Mouse (Mus musculus) lung, postnatal 0 days (tissue): ENCODE results near the gene Chn2. TPM values are rescaled to one million over a fixed set of nuclear protein-coding genes. Genes with fewer than 3 reads are reported as not detected.

ENCODE experiments used
- ATAC-seq: fragments of 200-750 bp; cut with Nextera tagmentation; 2 replicates; pipeline ENCODE4 v1.8.0; 2017; ENCODE audit warnings: moderate library complexity
- DNase-seq: peaks from one replicate; pipeline ENCODE4 v3.0.0-alpha.2; 2016; ENCODE audit warnings: low spot score
- H3K27ac ChIP-seq: fragments of 300-500 bp; sonication (generic); 2 replicates; pipeline ENCODE4 v1.5.1; 2014; ENCODE audit warnings: antibody characterized with exemption, mild to moderate bottlenecking, low read length, mixed read lengths
- H3K27me3 ChIP-seq: fragments of 300-500 bp; sonication (generic); replicated peaks from 2 replicates; pipeline ENCODE4 v1.6.1; 2014; ENCODE audit warnings: low read length, mixed read lengths; ENCODE audit not compliant: insufficient read depth
- H3K36me3 ChIP-seq: fragments of 300-500 bp; sonication (generic); 2 replicates; pipeline ENCODE4 v1.6.1; 2014; ENCODE audit warnings: low read length, mixed read lengths; ENCODE audit not compliant: insufficient read depth
- H3K4me1 ChIP-seq: fragments of 300-500 bp; sonication (generic); 2 replicates; pipeline ENCODE4 v1.6.1; 2014; ENCODE audit warnings: antibody characterized with exemption, low read depth, low read length, mixed read lengths; ENCODE audit not compliant: insufficient read depth
- H3K4me2 ChIP-seq: fragments of 300-500 bp; sonication (generic); replicated peaks from 2 replicates; pipeline ENCODE4 v1.6.1; 2014; ENCODE audit warnings: low read depth, mild to moderate bottlenecking, low read length, moderate library complexity, mixed read lengths
- H3K4me3 ChIP-seq: fragments of 300-500 bp; sonication (generic); 2 replicates; pipeline ENCODE4 v1.5.1; 2014; ENCODE audit warnings: low read depth, low read length
- H3K9ac ChIP-seq: fragments of 300-500 bp; sonication (generic); replicated peaks from 2 replicates; pipeline ENCODE4 v1.6.1; 2014; ENCODE audit warnings: low read depth, mild to moderate bottlenecking
- H3K9me3 ChIP-seq: fragments of 300-500 bp; sonication (generic); 2 replicates; pipeline ENCODE4 v1.6.1; 2016; ENCODE audit warnings: low read length, mixed read lengths
- CTCF ChIP-seq: IDR thresholded peaks from 2 replicates; pipeline ENCODE4 v1.5.1; 2016; ENCODE audit warnings: antibody characterized with exemption, mild to moderate bottlenecking
- EP300 ChIP-seq: IDR thresholded peaks from 2 replicates; pipeline ENCODE4 v1.6.1; 2016; ENCODE audit warnings: antibody characterized with exemption, mild to moderate bottlenecking, control low read depth
- WGBS: fragments of 180-500 bp; shearing (Covaris S2); extraction: QIAGEN DNeasy Blood & Tissue Kit; methylation state at CpG from one replicate; pipeline ENCODE4 v1.1.7; 2014; 5-methylcytosine and 5-hydroxymethylcytosine counted together
- polyA plus RNA-seq: library from polyadenylated mRNA; unstranded; fragments of >200 nt; fragmentation: Nextera tagmentation; extraction: Ambion mirVana; gene quantifications from 2 replicates; pipeline ENCODE4 v1.2.1, GENCODE M21; 2015

The Chn2 gene
- polyA plus RNA-seq, 1 experiment from 2014 or later = 6.8 TPM

DNA sequence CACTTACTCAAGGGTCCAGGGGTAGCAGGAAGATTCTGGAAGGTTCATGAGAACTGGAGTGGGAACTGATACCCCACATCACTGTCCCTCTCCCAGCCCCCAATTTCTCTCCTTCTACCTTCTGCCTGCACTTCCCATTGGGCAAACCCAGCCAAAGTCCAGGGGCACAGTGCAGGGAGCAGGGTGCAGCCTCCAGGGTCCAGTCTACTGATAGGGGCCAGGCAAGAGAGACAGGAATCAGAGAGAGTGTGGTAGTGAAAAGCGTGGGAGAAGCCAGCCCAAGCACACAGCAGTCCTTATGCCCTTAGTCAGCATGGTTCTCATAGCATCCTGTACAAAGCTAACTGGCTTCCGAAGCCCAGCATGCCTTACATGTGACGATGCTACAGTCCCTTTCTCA lies 187.7 kb downstream of the Chn2 start:
- Histone ChIP-seq H3K4me2 (no peak overlapping the region), H3K4me3 (no peak overlapping the region), H3K27ac (no peak overlapping the region), H3K27me3 (no peaks in the 10 kb centered on the region), H3K9me3 (no peaks in the 10 kb centered on the region), H3K36me3 (no peaks in the 10 kb centered on the region), H3K4me1 (no peaks in the 10 kb centered on the region), H3K9ac (no peak overlapping the region)
- 91% methylated on average over 3 of the region's 3 CpGs for WGBS
- DNase-seq = no peak
- TF ChIP-seq EP300 = no peak
- no peak for TF ChIP-seq CTCF
- no peak for ATAC-seq

DNA sequence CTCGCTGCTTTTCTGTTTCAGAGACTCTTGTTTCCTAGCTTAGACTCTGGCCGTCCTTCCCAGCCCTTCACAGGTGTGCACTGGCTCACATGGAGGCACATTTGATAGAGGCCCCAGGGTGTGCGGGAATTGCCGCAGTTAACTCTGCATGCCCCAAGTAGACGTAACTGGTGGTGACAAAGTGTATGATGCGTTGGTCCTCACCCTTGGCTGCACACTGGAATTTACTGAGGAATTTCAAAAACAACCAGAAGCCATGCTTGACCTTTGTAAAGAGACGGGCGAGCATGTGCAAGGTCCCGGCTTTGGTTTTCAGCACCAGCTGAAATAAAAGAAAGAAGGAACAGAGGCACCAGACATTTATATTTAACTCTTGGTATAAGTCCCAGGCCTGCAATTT lies 189.1 kb downstream of the Chn2 start:
- H3K27ac ChIP-seq = no peak overlapping the region

DNA sequence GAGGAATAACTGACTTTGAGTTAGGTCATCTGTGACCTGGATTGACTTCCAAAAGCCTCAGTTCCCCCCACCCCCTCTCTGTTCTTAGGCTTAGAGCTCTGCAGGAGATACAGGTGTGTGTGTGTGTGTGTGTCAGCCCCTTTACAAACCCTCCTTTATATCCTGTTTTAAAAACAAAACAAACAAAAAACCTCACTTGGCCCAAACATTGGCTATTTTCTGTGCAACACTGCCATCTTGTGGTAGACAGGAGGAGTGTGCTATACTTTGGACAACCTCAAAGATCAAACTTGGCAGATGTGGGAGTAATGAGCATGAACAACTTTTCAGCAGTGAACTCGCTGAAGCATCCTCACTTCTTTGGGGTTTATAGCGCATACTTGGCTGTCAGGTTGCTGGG lies 189.5 kb downstream of the Chn2 start:
- 4% methylated on average over 2 of the region's 2 CpGs for WGBS
- Histone ChIP-seq H3K4me1 (no peaks in the 10 kb centered on the region), H3K9me3 (no peaks in the 10 kb centered on the region), H3K27me3 (no peaks in the 10 kb centered on the region), H3K36me3 (no peaks in the 10 kb centered on the region), H3K9ac (no peak overlapping the region), H3K4me2 (no peak overlapping the region), H3K27ac (no peak overlapping the region), H3K4me3 (no peak overlapping the region)
- ATAC-seq (peak; percentile 35; the same call in 1 of the 2 replicates), DNase-seq (peak; percentile 81)
- TF ChIP-seq CTCF = peak; percentile 92
- TF ChIP-seq EP300 = no peak

More for the DNA sequence above, 189.1 kb downstream of the Chn2 start:
- Histone ChIP-seq H3K4me2 (no peak overlapping the region), H3K4me1 (no peaks in the 10 kb centered on the region), H3K36me3 (no peaks in the 10 kb centered on the region), H3K4me3 (no peak overlapping the region), H3K9me3 (no peaks in the 10 kb centered on the region), H3K9ac (no peak overlapping the region), H3K27me3 (no peaks in the 10 kb centered on the region)
- 71% methylated on average over 9 of the region's 9 CpGs for WGBS
- DNase-seq = no peak
- ATAC-seq = no peak
- no peak for TF ChIP-seq EP300
- TF ChIP-seq CTCF = no peak

DNA sequence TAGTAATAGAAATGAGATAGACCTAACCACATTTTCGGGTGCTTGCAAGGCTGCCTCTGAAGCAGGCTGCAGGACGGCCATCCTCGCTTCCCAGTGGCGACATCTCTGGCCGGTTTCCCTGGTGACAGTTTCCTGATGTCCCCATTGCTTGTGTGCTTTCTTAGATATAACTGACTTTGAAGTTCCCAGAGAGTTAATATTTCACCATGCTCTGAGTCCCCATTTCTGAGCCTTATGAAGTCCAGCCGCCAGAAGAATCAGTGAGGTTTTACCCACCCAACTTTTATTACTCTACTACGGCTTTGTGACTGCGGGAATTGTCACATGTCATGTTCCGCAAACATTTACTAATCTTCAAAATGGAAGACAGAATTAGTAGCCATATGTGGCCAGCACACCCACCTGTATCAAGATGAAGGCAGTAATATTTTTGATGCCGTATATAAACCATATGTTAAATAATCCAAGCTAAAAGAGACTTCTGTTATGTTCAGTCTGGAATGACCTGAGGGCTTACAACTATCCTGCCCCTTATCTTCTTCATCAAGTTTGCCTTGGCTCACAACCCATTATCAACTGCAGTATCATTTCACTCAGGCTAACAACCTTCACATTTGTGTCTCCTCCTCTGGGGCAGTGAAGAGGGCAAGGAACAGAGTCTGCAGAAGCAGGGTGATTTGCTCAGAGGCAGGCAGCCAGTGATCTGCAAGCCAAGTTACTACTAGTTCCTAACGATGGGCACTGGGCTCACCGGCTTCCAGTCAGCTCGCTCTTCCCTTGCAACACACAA lies 192.6 kb downstream of the Chn2 start:
- no peaks in the 10 kb centered on the region for H3K9me3 ChIP-seq
- no peak for DNase-seq
- no peak overlapping the region for H3K9ac ChIP-seq
- H3K27me3 ChIP-seq = no peaks in the 10 kb centered on the region
- no peak for TF ChIP-seq CTCF
- no peak for TF ChIP-seq EP300
- ATAC-seq = no peak
- H3K4me3 ChIP-seq = no peak overlapping the region
- 64% methylated on average over 13 of the region's 13 CpGs for WGBS
- H3K4me2 ChIP-seq = no peak overlapping the region
- H3K4me1 ChIP-seq = no peaks in the 10 kb centered on the region
- no peak overlapping the region for H3K27ac ChIP-seq
- H3K36me3 ChIP-seq = no peaks in the 10 kb centered on the region

DNA sequence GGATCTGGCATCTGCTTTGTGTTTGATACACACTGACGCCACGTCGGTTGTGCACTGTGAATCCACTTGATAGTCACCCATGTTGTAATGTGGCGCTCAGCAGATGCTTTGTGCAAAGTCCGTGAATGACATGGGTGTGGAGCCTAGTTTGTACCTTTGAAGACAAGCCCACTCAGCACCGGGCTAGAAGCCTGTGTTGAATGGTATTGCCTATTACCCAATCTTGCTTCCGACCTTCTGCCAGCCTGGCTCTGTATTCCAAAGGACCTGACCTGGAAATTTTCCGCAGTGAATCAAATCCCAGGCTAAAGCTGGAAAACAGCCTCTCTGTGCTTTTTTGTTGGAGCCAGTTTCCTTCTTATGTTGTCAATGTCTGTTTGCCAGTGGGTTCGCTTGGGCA lies 197.1 kb downstream of the Chn2 start:
- TF ChIP-seq CTCF (no peak), EP300 (no peak)
- Histone ChIP-seq H3K9me3 (no peaks in the 10 kb centered on the region), H3K27me3 (no peaks in the 10 kb centered on the region), H3K4me1 (no peaks in the 10 kb centered on the region), H3K4me2 (no peak overlapping the region), H3K9ac (no peak overlapping the region), H3K4me3 (no peak overlapping the region), H3K36me3 (no peaks in the 10 kb centered on the region), H3K27ac (no peak overlapping the region)
- WGBS = 85% methylated on average over 9 of the region's 9 CpGs
- no peak for ATAC-seq
- DNase-seq = no peak

DNA sequence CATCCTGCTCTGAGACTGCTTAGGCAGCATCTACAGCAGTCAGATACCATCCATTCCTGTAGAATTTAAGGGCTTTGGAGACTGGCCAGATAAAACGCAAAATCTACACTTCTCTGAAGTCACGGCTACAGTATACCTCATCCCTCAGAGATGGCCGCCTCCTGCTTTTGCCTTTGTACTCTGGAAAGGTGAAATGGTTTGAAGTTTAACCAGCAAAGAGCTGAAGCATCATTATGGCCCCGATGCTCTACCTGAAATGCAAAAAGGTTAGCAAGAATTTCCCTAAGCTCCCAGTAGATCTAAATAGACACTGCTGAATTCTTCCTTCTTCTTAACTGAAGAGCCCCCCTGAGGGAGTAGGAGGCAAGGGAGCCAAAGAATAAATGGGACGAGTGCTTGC lies 202.4 kb downstream of the Chn2 start:
- WGBS = 46% methylated on average over 5 of the region's 5 CpGs

More for the DNA sequence above, 202.4 kb downstream of the Chn2 start:
- DNase-seq = no peak
- no peaks in the 10 kb centered on the region for H3K4me1 ChIP-seq
- TF ChIP-seq EP300 = no peak
- no peak for TF ChIP-seq CTCF
- no peaks in the 10 kb centered on the region for H3K9me3 ChIP-seq
- H3K27me3 ChIP-seq = no peaks in the 10 kb centered on the region
- H3K36me3 ChIP-seq = no peaks in the 10 kb centered on the region
- H3K4me3 ChIP-seq = no peak overlapping the region
- ATAC-seq = no peak
- H3K4me2 ChIP-seq = no peak overlapping the region
- no peak overlapping the region for H3K9ac ChIP-seq
- H3K27ac ChIP-seq = no peak overlapping the region
